Mouse (Mus musculus) hindbrain, embryonic 15.5 days (tissue): ENCODE data around the gene Fkbp5. TPM values are rescaled to one million over a fixed set of nuclear protein-coding genes. Genes with fewer than 3 reads are reported as not detected.

Experiments
- ATAC-seq: fragments of 200-750 bp; cut with Nextera tagmentation; 2 replicates; pipeline ENCODE4 v1.8.0; 2017; ENCODE audit warnings: low read depth, moderate number of reproducible peaks, moderate TSS enrichment; ENCODE audit not compliant: low FRiP score
- H3K27ac ChIP-seq: fragments of 300-500 bp; sonication (generic); replicated peaks from 2 replicates; pipeline ENCODE4 v1.5.1; 2015; ENCODE audit warnings: mild to moderate bottlenecking, inconsistent platforms
- H3K27me3 ChIP-seq: fragments of 300-500 bp; sonication (generic); 2 replicates; pipeline ENCODE4 v1.6.1; 2015; ENCODE audit warnings: control low read depth, inconsistent platforms
- H3K36me3 ChIP-seq: fragments of 300-500 bp; sonication (generic); 2 replicates; pipeline ENCODE4 v1.6.1; 2015; ENCODE audit warnings: control low read depth, inconsistent platforms
- H3K4me1 ChIP-seq: fragments of 300-500 bp; sonication (generic); replicated peaks from 2 replicates; pipeline ENCODE4 v1.6.1; 2015; ENCODE audit warnings: control low read depth, inconsistent platforms
- H3K4me2 ChIP-seq: fragments of 300-500 bp; sonication (generic); 2 replicates; pipeline ENCODE4 v1.6.1; 2015; ENCODE audit warnings: moderate library complexity, mild to moderate bottlenecking, inconsistent platforms
- H3K4me3 ChIP-seq: fragments of 300-500 bp; sonication (generic); 2 replicates; pipeline ENCODE4 v1.5.1; 2015; ENCODE audit warnings: mild to moderate bottlenecking, inconsistent platforms
- H3K9ac ChIP-seq: fragments of 300-500 bp; sonication (generic); 2 replicates; pipeline ENCODE4 v1.6.1; 2015; ENCODE audit warnings: inconsistent platforms
- H3K9me3 ChIP-seq: fragments of 300-500 bp; sonication (generic); 2 replicates; pipeline ENCODE4 v1.6.1; 2016; ENCODE audit warnings: control low read depth, inconsistent platforms
- WGBS: fragments of 180-500 bp; shearing (Covaris S2); methylation state at CpG from one replicate; pipeline ENCODE4 v1.1.7; 2015; 5-methylcytosine and 5-hydroxymethylcytosine counted together
- polyA plus RNA-seq: library from polyadenylated mRNA; unstranded; fragments of >200 nt; fragmentation: Nextera tagmentation; extraction: Ambion mirVana; gene quantifications from 2 replicates; pipeline ENCODE4 v1.2.1, GENCODE M21; 2015

Gene Fkbp5
- polyA plus RNA-seq, 1 experiment from 2014 or later = 31.5 TPM

DNA sequence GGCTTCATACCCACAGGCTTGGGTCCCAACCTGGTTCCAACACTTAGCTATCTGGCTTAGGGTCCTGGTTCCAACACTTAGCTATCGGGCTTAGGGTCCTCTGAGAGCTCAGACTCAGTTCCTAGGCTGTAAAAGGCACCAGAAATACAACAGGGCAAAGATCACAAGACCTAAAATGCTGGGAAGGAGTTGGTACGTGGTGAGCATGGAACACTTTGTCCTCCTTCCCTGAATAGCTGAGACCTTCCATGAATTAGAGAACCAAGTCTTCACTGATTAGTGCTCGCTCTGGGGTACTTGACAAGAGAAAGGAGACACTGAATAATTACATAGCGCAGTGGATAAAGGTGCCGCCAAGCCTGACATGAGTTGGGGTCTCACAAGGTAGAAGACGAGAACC lies 4.6 kb upstream of the Fkbp5 start:
- WGBS = 38% methylated on average over 6 of the region's 6 CpGs
- H3K9me3 ChIP-seq = no peaks in the 10 kb centered on the region
- peak overlapping the region; percentile 70 for H3K4me3 ChIP-seq
- peak overlapping the region; percentile 91 for H3K4me2 ChIP-seq
- peak; percentile 1; the same call in 1 of the 2 replicates for ATAC-seq
- H3K4me1 ChIP-seq = peaks cover 31% of the 10 kb centered on the region
- H3K27ac ChIP-seq = peak overlapping the region; percentile 96; the same call in 1 of the 2 replicates
- no peaks in the 10 kb centered on the region for H3K36me3 ChIP-seq
- H3K9ac ChIP-seq = no peak overlapping the region
- H3K27me3 ChIP-seq = peaks cover 8% of the 10 kb centered on the region

DNA sequence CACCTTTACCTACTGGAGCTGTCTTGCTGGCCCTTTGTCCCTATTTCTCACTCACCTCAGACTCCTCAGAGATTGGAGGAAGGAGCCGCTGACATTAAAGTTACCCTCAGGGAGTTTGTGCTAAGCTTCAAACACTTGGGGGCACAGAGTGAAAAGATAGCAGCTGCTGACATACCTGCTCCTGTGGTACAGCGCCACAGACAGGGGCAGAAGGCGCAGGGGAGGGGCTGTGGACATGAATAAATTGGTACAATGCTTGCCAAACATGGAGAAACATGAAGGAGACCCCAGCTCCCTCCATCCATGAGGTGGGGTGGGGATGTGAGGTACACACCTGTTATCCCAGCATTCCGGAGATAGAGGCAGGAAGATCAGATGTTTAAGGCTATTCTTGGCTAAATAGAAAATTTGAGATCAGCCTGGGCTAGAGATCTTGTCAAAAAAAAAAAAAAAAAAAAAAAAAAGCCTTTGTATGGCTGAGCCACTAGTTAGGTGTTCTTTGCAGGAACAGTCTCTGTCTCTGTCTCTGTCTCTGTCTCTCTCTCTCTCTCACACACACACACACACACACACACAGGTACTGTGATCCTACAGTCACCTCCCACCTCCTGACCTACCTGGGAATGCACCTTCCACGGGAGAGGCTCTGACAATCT lies 3.9 kb upstream of the Fkbp5 start:
- Histone ChIP-seq H3K4me2 (peak overlapping the region; percentile 91; the same call in 1 of the 2 replicates), H3K9ac (no peak overlapping the region), H3K4me3 (no peak overlapping the region), H3K36me3 (no peaks in the 10 kb centered on the region), H3K9me3 (no peaks in the 10 kb centered on the region), H3K4me1 (peaks cover 31% of the 10 kb centered on the region), H3K27ac (no peak overlapping the region), H3K27me3 (peaks cover 8% of the 10 kb centered on the region)
- no peak for ATAC-seq
- 67% methylated on average over 5 of the region's 5 CpGs for WGBS

DNA sequence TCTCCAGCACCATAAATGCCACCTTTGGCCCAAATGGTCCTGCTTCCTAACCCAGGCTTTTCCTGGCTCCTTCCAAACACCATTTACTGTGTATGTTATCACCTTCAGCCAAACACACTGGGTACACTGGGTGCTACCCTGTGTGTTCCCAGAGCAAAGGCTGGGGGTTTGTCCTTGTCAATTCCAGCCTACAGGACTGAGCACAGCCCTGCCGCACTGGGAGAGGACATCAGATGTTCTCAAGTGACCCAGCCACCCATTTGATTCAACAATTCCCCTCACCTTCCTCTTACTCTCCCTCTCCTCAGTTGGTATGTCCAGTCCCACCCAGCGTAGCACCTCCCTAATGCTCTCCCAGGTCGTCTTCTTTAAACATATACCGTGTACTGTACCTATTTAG lies 3.2 kb upstream of the Fkbp5 start:
- peaks cover 10% of the 10 kb centered on the region for H3K27me3 ChIP-seq
- no peaks in the 10 kb centered on the region for H3K36me3 ChIP-seq
- 86% methylated on average over 4 of the region's 4 CpGs for WGBS
- H3K27ac ChIP-seq = no peak overlapping the region
- no peak overlapping the region for H3K4me3 ChIP-seq
- ATAC-seq = no peak
- H3K4me1 ChIP-seq = peaks cover 31% of the 10 kb centered on the region
- H3K9me3 ChIP-seq = no peaks in the 10 kb centered on the region
- H3K9ac ChIP-seq = no peak overlapping the region
- H3K4me2 ChIP-seq = no peak overlapping the region

DNA sequence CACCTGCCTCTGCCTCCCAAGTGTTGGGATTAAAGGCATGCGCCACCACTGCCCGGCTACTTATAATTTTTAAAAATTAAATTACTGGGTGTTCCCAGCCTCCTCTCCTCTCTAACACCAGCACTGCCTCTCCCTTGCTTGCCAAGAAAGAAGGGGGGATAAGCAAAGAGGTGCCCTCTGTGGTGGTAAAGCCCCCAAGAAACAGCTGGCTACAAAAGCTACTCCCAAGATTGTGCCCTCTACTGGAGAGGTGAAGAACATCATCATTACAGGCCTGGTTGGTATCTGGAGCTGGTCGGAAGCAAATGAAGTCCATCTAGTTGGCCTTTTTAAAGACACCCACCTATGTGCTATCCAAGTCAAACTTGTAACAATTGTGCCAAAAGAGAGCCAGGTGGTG lies 2.5 kb upstream of the Fkbp5 start:
- H3K4me1 ChIP-seq = peaks cover 31% of the 10 kb centered on the region
- no peak overlapping the region for H3K4me2 ChIP-seq
- 93% methylated on average over 3 of the region's 3 CpGs for WGBS
- H3K27ac ChIP-seq = no peak overlapping the region
- no peak for ATAC-seq
- H3K4me3 ChIP-seq = no peak overlapping the region
- peaks cover 10% of the 10 kb centered on the region for H3K27me3 ChIP-seq
- H3K9ac ChIP-seq = no peak overlapping the region
- no peaks in the 10 kb centered on the region for H3K9me3 ChIP-seq
- no peaks in the 10 kb centered on the region for H3K36me3 ChIP-seq

DNA sequence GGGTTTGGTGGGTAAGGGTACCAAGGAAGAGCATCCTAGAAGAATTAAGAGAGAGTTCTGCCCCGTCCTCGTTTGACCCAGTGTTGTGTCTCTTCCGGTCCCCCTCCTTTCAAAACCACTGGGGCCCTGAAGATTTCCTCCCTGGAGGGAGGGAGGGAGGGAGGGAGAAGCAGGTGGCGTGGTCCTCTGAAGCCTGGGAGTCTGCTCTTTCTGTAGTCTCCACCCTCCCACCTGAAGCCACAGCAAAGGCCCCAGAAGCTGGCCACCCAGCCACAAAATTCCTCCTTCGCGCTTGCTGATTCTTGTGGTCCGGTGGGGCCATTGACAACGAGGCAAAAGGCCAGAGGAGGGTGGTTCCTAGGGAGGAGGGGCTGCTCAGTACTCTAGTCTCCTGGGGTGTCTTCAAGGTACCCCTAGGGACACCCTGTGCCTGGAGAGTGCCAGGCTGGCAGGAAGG lies 1.3 kb upstream of the Fkbp5 start:
- H3K9ac ChIP-seq = peak overlapping the region; percentile 65
- no peaks in the 10 kb centered on the region for H3K9me3 ChIP-seq
- H3K36me3 ChIP-seq = no peaks in the 10 kb centered on the region
- peak overlapping the region; percentile 51 for H3K4me3 ChIP-seq
- ATAC-seq = no peak
- peaks cover 10% of the 10 kb centered on the region for H3K27me3 ChIP-seq
- peak overlapping the region; percentile 70 for H3K27ac ChIP-seq
- H3K4me1 ChIP-seq = peaks cover 31% of the 10 kb centered on the region
- 19% methylated on average over 8 of the region's 8 CpGs for WGBS
- H3K4me2 ChIP-seq = peak overlapping the region; percentile 98

DNA sequence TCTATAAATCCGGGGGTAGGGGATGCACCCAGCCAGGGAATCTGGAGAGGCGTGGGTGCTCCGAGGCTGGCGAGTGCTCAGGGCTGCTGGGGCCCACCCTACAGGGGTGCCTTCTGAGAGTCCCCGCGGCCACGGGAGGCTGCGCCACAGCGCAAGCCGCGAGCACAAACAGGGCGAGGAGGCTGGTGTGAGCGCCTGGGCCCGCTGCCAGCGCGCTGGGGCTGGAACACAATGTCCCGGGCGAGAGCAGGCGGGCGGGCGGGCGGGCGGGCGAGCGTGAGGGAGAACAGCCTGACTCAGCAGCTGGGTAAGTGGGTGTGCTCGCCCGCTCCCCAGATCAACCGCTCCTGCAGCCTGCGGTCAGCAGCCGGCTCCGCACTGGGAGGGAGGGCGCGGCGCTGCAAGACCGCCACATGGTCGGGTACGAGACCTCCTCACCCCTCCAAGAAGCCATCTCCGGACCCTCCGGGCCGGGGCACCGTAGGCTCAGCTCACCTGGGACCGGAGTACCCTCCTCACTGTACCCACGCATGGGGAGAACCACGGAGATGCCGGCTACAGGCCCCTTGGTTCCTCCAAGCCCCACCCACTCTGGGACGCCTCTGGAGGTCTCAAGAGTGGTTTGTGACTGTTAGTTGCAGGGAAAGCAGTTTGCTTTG lies 758 bp upstream of the Fkbp5 start:
- H3K9me3 ChIP-seq = no peaks in the 10 kb centered on the region
- WGBS = under 1% methylated on average over 33 of the region's 46 CpGs
- peak overlapping the region; percentile 65 for H3K9ac ChIP-seq
- peak; percentile 68 for ATAC-seq
- H3K4me3 ChIP-seq = peak overlapping the region; percentile 51
- peaks cover 10% of the 10 kb centered on the region for H3K27me3 ChIP-seq
- no peaks in the 10 kb centered on the region for H3K36me3 ChIP-seq
- peak overlapping the region; percentile 70 for H3K27ac ChIP-seq
- peaks cover 28% of the 10 kb centered on the region for H3K4me1 ChIP-seq
- H3K4me2 ChIP-seq = peak overlapping the region; percentile 98

DNA sequence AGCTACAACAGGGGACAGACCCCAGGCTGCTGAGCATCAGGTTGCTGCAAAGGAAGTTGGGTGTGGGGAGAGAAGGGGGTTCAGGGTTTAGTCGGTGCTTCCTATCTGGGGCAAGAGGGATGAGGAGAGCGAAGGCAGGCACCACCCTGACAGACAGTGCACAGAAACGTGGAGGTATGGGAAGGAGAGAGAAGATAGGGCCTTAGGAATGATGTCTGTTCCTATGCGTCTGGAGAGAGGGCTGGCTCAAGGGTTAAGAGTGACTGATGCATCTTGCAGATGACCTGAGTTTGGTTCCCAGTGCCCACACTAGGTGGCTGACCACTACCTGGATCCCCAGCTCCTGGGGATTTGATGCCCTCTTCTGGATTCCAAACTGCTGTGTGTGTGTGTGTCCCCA lies 446 bp downstream of the Fkbp5 start:
- 79% methylated on average over 4 of the region's 4 CpGs for WGBS
- peak overlapping the region; percentile 98 for H3K4me2 ChIP-seq
- 0 out of 2 replicates have a peak overlapping the region, but pooled peaks have one; percentile 51 for H3K4me3 ChIP-seq
- H3K36me3 ChIP-seq = no peaks in the 10 kb centered on the region
- ATAC-seq = no peak
- H3K4me1 ChIP-seq = peaks cover 24% of the 10 kb centered on the region
- H3K9me3 ChIP-seq = no peaks in the 10 kb centered on the region
- H3K9ac ChIP-seq = no peak overlapping the region
- H3K27ac ChIP-seq = 0 out of 2 replicates have a peak overlapping the region, but pooled peaks have one; percentile 70
- H3K27me3 ChIP-seq = peaks cover 10% of the 10 kb centered on the region

DNA sequence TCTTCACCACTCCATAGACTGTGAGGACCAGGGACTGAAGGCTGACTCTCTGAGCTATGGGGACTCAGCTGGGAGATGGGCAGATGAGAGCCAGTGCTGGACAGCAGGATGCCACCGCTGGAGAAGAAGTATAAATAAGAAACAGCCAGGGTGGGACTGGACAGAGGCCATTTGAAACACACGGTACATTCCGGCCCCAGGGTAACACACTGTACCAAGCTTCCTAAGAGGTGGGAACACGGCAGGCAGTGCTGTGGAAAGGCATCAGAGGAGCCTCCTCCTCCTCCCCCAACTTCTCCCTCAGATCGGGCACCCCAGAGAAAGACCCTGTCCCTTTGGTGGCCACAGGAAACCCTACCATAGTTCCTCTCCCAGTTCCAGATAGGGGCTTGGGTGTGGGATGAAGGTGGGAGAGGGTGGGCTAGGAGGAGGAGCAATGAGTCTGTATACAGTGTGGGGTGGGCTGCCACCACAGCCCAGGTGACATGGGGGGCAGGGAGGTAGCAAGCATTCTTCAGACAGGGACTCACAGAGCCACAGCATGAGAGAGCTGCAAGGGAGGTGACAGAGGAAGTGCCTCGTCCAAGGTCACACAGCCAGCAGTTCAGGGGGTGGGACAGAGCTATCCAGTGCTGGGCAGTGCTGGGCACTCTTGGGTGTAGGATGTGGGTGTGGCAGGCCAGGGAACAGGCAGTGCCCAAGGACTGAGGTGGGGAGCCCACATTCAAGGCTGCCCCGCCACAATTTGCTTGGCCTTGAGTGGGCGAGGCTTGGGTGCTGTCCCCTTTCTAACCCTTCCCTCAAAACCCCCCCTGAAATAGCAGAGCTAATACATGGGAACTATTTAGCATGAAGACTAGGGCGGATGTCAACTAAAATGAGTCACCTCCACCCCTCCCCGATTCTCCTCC lies 1.6 kb downstream of the Fkbp5 start:
- H3K27ac ChIP-seq = no peak overlapping the region
- no peaks in the 10 kb centered on the region for H3K36me3 ChIP-seq
- no peaks in the 10 kb centered on the region for H3K9me3 ChIP-seq
- no peak; the same call in 1 of the 2 replicates for ATAC-seq
- 67% methylated on average over 10 of the region's 10 CpGs for WGBS
- H3K27me3 ChIP-seq = peaks cover 7% of the 10 kb centered on the region
- peaks cover 25% of the 10 kb centered on the region for H3K4me1 ChIP-seq
- no peak overlapping the region for H3K4me2 ChIP-seq
- no peak overlapping the region for H3K9ac ChIP-seq
- H3K4me3 ChIP-seq = no peak overlapping the region

DNA sequence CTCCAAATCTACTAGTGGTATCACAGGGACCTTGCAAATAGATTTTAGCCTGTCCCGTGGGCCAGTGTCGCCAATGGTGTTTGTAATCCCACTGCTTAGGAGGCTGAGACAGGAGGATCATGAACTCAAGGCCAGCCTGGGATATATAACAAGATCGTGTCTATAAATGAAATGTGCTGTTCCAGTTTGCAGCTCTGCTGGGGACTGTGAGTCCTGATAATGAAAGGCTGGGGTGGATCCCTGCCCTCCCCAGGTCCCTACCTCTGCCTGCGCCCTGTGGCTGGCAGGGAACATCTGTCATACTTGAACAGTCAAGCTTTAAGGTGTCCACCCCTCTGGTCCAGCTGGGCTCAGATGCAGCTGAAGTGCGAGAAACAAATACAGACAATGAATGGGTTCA lies 2.8 kb downstream of the Fkbp5 start:
- Histone ChIP-seq H3K27ac (no peak overlapping the region), H3K4me1 (peaks cover 28% of the 10 kb centered on the region), H3K4me2 (no peak overlapping the region), H3K27me3 (0 out of 2 replicates have a peak, but pooled peaks cover 4% of the 10 kb centered on the region), H3K9ac (no peak overlapping the region), H3K36me3 (no peaks in the 10 kb centered on the region), H3K9me3 (no peaks in the 10 kb centered on the region), H3K4me3 (no peak overlapping the region)
- no peak for ATAC-seq
- WGBS = 47% methylated on average over 5 of the region's 5 CpGs

DNA sequence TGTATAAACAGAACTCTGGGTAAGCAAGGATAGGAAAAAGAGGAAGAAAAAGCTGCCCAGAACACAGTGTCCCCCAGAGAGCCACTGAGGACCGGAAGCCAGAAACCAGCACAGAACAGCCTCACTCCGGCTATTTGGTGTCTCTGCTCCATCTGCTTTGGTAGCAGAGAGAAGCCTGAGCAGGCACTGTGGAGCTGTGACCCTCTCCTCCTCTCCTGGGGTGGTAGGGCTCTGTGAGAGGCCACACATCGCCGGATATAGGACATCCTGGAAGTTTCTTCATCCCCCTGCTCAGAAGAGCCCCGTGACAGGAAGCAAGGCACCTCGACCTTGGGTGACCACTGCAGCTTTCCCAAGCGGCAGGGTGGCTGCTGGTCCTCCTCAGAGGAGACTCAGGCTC lies 3.5 kb downstream of the Fkbp5 start:
- 0 out of 2 replicates have a peak, but pooled peaks cover 4% of the 10 kb centered on the region for H3K27me3 ChIP-seq
- peaks cover 27% of the 10 kb centered on the region for H3K4me1 ChIP-seq
- 69% methylated on average over 7 of the region's 7 CpGs for WGBS

DNA sequence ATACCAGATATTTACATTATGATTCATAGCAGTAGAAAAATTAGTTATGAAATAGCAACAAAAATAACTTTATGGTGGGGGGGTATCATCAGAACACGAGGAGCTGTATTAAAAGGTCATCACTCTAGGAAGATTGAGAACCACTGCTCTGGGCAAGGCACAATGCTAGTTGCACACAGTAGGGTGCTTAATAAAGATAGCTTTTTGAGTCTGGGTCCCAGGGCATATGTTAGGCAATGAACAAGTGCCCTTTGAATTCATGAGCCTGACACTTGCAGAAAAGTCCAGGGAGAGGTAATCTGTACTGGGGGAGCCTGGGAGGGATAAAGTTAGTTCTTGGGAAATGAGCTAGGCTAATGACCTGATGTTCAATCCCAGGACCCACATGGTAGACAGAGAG lies 4.0 kb downstream of the Fkbp5 start:
- H3K27me3 ChIP-seq = 0 out of 2 replicates have a peak, but pooled peaks cover 4% of the 10 kb centered on the region
- H3K27ac ChIP-seq = no peak overlapping the region
- H3K4me1 ChIP-seq = peaks cover 22% of the 10 kb centered on the region
- H3K9ac ChIP-seq = no peak overlapping the region
- H3K36me3 ChIP-seq = no peaks in the 10 kb centered on the region
- H3K9me3 ChIP-seq = no peaks in the 10 kb centered on the region
- no peak for ATAC-seq
- 81% methylated on average over 1 of the region's 1 CpGs for WGBS
- no peak overlapping the region for H3K4me2 ChIP-seq
- no peak overlapping the region for H3K4me3 ChIP-seq

More for the DNA sequence above, 3.5 kb downstream of the Fkbp5 start:
- Histone ChIP-seq H3K27ac (no peak overlapping the region), H3K4me3 (no peak overlapping the region), H3K4me2 (no peak overlapping the region), H3K9ac (no peak overlapping the region), H3K9me3 (no peaks in the 10 kb centered on the region), H3K36me3 (no peaks in the 10 kb centered on the region)
- ATAC-seq = no peak
